Mouse (Mus musculus): ENCODE measurements around the gene Hist1h3b.
A peak's percentile ranks its signal among the peaks of the same experiment; 100 is the strongest.

Hist1h3b gene

GRCm38 (mm10) chr13:23738677-23739068 is 13.4 kb upstream of the Hist1h3b start, which contains the start of gene Hist1h1c:
Gene Hist1h1c, plus strand, starts transcription at chr13:23738808.
- DNase-seq (ENCODE audit: low read depth), result peak; percentile 98

GRCm38 (mm10) chr13:23739069-23739921 is 12.8 kb upstream of the Hist1h3b start:
- DNase-seq (ENCODE audit: low read depth), result peak; percentile 99

- no peak for DNase-seq (ENCODE audit: low read depth)
Observed at GRCm38 (mm10) chr13:23739922-23740252, 12.2 kb upstream of the Hist1h3b start.

GRCm38 (mm10) chr13:23740256-23740840 is 11.7 kb upstream of the Hist1h3b start:
- no peak for DNase-seq (ENCODE audit: low read depth)

- DNase-seq (ENCODE audit: low read depth), result peak; percentile 71
Observed at GRCm38 (mm10) chr13:23740910-23741309, 11.2 kb upstream of the Hist1h3b start.

- peak; percentile 57 for DNase-seq (ENCODE audit: low read depth)
Observed at GRCm38 (mm10) chr13:23742007-23742406, 10.1 kb upstream of the Hist1h3b start.

GRCm38 (mm10) chr13:23743215-23743614 is 8.9 kb upstream of the Hist1h3b start:
- peak; percentile 32 for DNase-seq (ENCODE audit: low read depth)

GRCm38 (mm10) chr13:23743963-23744362 is 8.1 kb upstream of the Hist1h3b start:
- DNase-seq (ENCODE audit: low read depth), result peak; percentile 69

GRCm38 (mm10) chr13:23744421-23745380 is 7.4 kb upstream of the Hist1h3b start:
- peak; percentile 89 for DNase-seq (ENCODE audit: low read depth)

- DNase-seq (ENCODE audit: low read depth), result peak; percentile 99
Observed at GRCm38 (mm10) chr13:23745381-23746161, 6.5 kb upstream of the Hist1h3b start, which contains the start of gene Hist1h3c. Gene Hist1h3c, minus strand, starts transcription at chr13:23745602.

- peak; percentile 100 for DNase-seq (ENCODE audit: low read depth)
Observed at GRCm38 (mm10) chr13:23746201-23747080, 5.6 kb upstream of the Hist1h3b start, which contains the start of gene Hist1h2bb. Gene Hist1h2bb, plus strand, starts transcription at chr13:23746734.

GRCm38 (mm10) chr13:23747081-23747891 is 4.8 kb upstream of the Hist1h3b start:
- peak; percentile 89 for DNase-seq (ENCODE audit: low read depth)

GRCm38 (mm10) chr13:23747892-23748288 is 4.2 kb upstream of the Hist1h3b start:
- peak; percentile 67 for DNase-seq (ENCODE audit: low read depth)

GRCm38 (mm10) chr13:23749563-23750121 is 2.4 kb upstream of the Hist1h3b start:
- DNase-seq (ENCODE audit: low read depth), result peak; percentile 44

- peak; percentile 97 for DNase-seq (ENCODE audit: low read depth)
Observed at GRCm38 (mm10) chr13:23750839-23751477, 1.1 kb upstream of the Hist1h3b start, which contains the start of gene Hist1h2ab. Gene Hist1h2ab, plus strand, starts transcription at chr13:23751126.

- no peak for DNase-seq (ENCODE audit: low read depth)
Observed at GRCm38 (mm10) chr13:23751478-23751956, 550 bp upstream of the Hist1h3b start.

GRCm38 (mm10) chr13:23752742-23753172 is 690 bp downstream of the Hist1h3b start:
- peak; percentile 79 for DNase-seq (ENCODE audit: low read depth)

All from 416B (cell line).